Mouse (Mus musculus) bone marrow, adult 2 months (tissue): ENCODE results near the gene Atp10a.

Source experiments
- CTCF ChIP-seq: fragments of 200-500 bp; IDR thresholded peaks from 2 replicates; pipeline ENCODE4 v1.5.1; 2011; ENCODE audit warnings: low read length, control low read depth; ENCODE audit not compliant: control insufficient read depth, insufficient read depth
- POLR2A ChIP-seq: fragments of 200-500 bp; IDR thresholded peaks from 2 replicates; pipeline ENCODE4 v1.6.1; 2011; ENCODE audit warnings: low read depth, mild to moderate bottlenecking, control low read depth, low read length, borderline replicate concordance; ENCODE audit not compliant: control insufficient read depth

GRCm38 (mm10) chr7:58800916-58801315 is 144.9 kb downstream of the Atp10a start:
- TF ChIP-seq CTCF (no peak), POLR2A (no peak)
